Mouse (Mus musculus): ENCODE results near the gene BC067074. TPM values are rescaled to one million over a fixed set of nuclear protein-coding genes. Genes with fewer than 3 reads are reported as not detected.

BC067074 gene
- total and polyA plus RNA-seq, 2 experiments from 2014 or later = 0.72 to 2.4 TPM

- Histone ChIP-seq H3K4me3 (ENCODE audit: low read depth, low read length) (no peak overlapping the region), H3K4me1 (ENCODE audit: insufficient read depth, low read length) (no peaks in the 10 kb centered on the region), H3K9ac (replicated peaks; ENCODE audit: low read length, poor library complexity, severe bottlenecking) (no peak overlapping the region), H3K9me3 (ENCODE audit: low read length) (no peaks in the 10 kb centered on the region), H3K4me2 (ENCODE audit: low read depth, low read length, poor library complexity, severe bottlenecking) (no peak overlapping the region), H3K36me3 (ENCODE audit: insufficient read depth, low read length) (no peaks in the 10 kb centered on the region), H3K27me3 (ENCODE audit: insufficient read depth, low read length) (no peaks in the 10 kb centered on the region), H3K27ac (ENCODE audit: low read depth, low read length) (no peak overlapping the region)
- no peak for TF ChIP-seq CTCF (IDR thresholded peaks at IDR 0.05)
- DNase-seq (ENCODE audit: low spot score) = no peak
- ATAC-seq (ENCODE audit: low FRiP score) = no peak
Measured at GRCm38 (mm10) chr13:113341161-113341560, 48.2 kb downstream of the BC067074 start.

GRCm38 (mm10) chr13:113342355-113342919, 49.5 kb downstream of the BC067074 start:
- H3K36me3 ChIP-seq (ENCODE audit: insufficient read depth, low read length) = no peaks in the 10 kb centered on the region
- no peak overlapping the region for H3K27ac ChIP-seq (ENCODE audit: low read depth, low read length)
- no peaks in the 10 kb centered on the region for H3K4me1 ChIP-seq (ENCODE audit: insufficient read depth, low read length)
- TF ChIP-seq CTCF (IDR thresholded peaks at IDR 0.05) = no peak
- H3K9me3 ChIP-seq (ENCODE audit: low read length) = no peaks in the 10 kb centered on the region
- H3K27me3 ChIP-seq (ENCODE audit: insufficient read depth, low read length) = no peaks in the 10 kb centered on the region
- H3K4me3 ChIP-seq (ENCODE audit: low read depth, low read length) = no peak overlapping the region
- DNase-seq (ENCODE audit: low spot score) (no peak), ATAC-seq (ENCODE audit: low FRiP score) (no peak)
- H3K9ac ChIP-seq (replicated peaks; ENCODE audit: low read length, poor library complexity, severe bottlenecking) = no peak overlapping the region
- H3K4me2 ChIP-seq (ENCODE audit: low read depth, low read length, poor library complexity, severe bottlenecking) = no peak overlapping the region
- 83% methylated on average over 10 of the region's 10 CpGs for WGBS

DNA sequence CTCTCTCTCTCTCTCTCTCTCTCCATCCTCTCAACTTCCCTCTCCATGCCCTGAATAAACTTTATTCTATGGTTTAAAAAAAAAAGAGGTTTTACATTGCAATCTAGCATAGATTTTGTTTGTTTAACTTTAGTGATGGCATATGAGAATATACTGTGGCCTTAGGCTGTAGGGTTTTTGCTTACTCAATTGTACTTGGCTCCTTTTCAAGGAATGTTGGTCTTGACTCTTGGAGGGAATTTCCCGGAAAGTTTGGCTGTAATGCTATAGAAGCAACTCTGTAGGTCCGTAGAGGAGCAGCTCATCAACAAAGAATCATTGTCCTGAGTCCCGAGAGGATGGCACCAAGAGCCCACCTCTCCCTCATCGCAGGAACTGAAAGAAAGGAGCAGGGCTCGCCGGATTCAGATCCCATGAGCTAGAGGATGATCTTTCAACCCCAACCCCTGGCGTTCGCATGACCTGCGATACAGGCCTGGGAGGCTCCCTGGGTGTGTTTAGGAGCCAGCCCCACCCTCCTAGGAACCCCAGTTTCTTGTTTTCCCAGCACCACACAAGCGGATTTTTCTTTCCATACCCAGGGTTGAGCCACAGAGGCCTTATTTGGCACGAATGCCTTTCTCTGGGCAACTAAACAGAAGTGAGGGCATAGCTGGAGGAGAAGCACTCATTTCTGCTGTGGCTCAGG, 57.9 kb downstream of the BC067074 start:
- Histone ChIP-seq H3K4me1 (ENCODE audit: insufficient read depth, low read length) (peaks cover 4% of the 10 kb centered on the region; the same call in 1 of the 2 replicates), H3K27ac (ENCODE audit: low read depth, low read length) (no peak overlapping the region), H3K36me3 (ENCODE audit: insufficient read depth, low read length) (no peaks in the 10 kb centered on the region), H3K4me2 (ENCODE audit: low read depth, low read length, poor library complexity, severe bottlenecking) (no peak overlapping the region), H3K9me3 (ENCODE audit: low read length) (no peaks in the 10 kb centered on the region), H3K4me3 (ENCODE audit: low read depth, low read length) (no peak overlapping the region), H3K9ac (replicated peaks; ENCODE audit: low read length, poor library complexity, severe bottlenecking) (no peak overlapping the region), H3K27me3 (ENCODE audit: insufficient read depth, low read length) (no peaks in the 10 kb centered on the region)
- TF ChIP-seq CTCF (IDR thresholded peaks at IDR 0.05) = no peak
- ATAC-seq (ENCODE audit: low FRiP score) (no peak), DNase-seq (ENCODE audit: low spot score) (no peak)
- WGBS = 71% methylated on average over 11 of the region's 11 CpGs

DNA sequence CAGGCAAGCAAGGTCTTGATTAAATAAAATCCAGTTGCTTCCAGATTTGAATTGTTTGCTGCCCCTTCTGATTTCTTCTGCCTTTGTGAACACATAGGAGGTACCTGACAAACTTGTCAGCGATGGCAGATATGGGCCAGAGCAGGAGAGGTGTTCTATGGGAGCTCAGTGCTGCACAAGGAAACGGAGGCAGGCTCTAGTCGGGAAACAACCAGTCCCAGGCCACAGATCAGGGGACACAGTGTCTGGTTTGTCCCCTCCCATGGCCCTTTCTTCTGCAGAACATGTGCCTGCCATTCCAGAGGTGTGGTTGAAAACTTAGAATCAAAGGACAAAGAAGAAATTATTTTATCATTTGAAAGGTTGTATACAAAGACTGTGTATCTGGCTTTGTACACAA, 60.6 kb downstream of the BC067074 start:
- H3K4me3 ChIP-seq (ENCODE audit: low read depth, low read length) = no peak overlapping the region
- no peak for TF ChIP-seq CTCF (IDR thresholded peaks at IDR 0.05)
- no peaks in the 10 kb centered on the region for H3K9me3 ChIP-seq (ENCODE audit: low read length)
- 92% methylated on average over 3 of the region's 3 CpGs for WGBS
- peaks cover 4% of the 10 kb centered on the region; the same call in 1 of the 2 replicates for H3K4me1 ChIP-seq (ENCODE audit: insufficient read depth, low read length)
- no peaks in the 10 kb centered on the region for H3K36me3 ChIP-seq (ENCODE audit: insufficient read depth, low read length)
- ATAC-seq (ENCODE audit: low FRiP score) (no peak), DNase-seq (ENCODE audit: low spot score) (no peak)
- H3K27me3 ChIP-seq (ENCODE audit: insufficient read depth, low read length) = no peaks in the 10 kb centered on the region
- no peak overlapping the region for H3K27ac ChIP-seq (ENCODE audit: low read depth, low read length)
- no peak overlapping the region for H3K4me2 ChIP-seq (ENCODE audit: low read depth, low read length, poor library complexity, severe bottlenecking)
- no peak overlapping the region for H3K9ac ChIP-seq (replicated peaks; ENCODE audit: low read length, poor library complexity, severe bottlenecking)

DNA sequence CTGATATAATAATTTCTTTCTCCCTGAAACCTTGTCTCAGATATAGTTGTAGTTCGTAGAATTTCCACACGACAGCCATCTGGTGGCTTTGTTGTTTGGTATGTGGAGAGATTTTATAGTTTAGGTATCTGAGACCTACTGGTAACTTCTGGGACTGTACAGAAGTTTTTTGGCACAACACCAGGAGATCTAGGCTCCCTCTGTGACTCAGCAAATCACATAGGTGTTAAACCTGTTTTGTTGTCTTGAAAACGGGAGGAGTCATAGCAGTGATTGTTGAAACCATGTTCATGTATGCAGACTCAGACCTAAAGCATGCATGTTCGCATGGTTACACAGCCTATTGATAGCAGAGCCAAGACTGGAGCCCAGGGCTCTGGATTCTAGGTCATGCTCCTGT, 61.0 kb downstream of the BC067074 start:
- H3K36me3 ChIP-seq (ENCODE audit: insufficient read depth, low read length) = no peaks in the 10 kb centered on the region
- no peak overlapping the region for H3K4me2 ChIP-seq (ENCODE audit: low read depth, low read length, poor library complexity, severe bottlenecking)
- H3K4me1 ChIP-seq (ENCODE audit: insufficient read depth, low read length) = peaks cover 4% of the 10 kb centered on the region; the same call in 1 of the 2 replicates
- H3K27me3 ChIP-seq (ENCODE audit: insufficient read depth, low read length) = no peaks in the 10 kb centered on the region
- 85% methylated on average over 4 of the region's 4 CpGs for WGBS
- DNase-seq (ENCODE audit: low spot score) = no peak
- H3K9ac ChIP-seq (replicated peaks; ENCODE audit: low read length, poor library complexity, severe bottlenecking) = no peak overlapping the region
- no peaks in the 10 kb centered on the region for H3K9me3 ChIP-seq (ENCODE audit: low read length)
- ATAC-seq (ENCODE audit: low FRiP score) = no peak
- H3K27ac ChIP-seq (ENCODE audit: low read depth, low read length) = no peak overlapping the region
- H3K4me3 ChIP-seq (ENCODE audit: low read depth, low read length) = no peak overlapping the region
- TF ChIP-seq CTCF (IDR thresholded peaks at IDR 0.05) = no peak

- H3K27ac ChIP-seq (ENCODE audit: low read depth, low read length) = no peak overlapping the region
- no peak overlapping the region for H3K4me2 ChIP-seq (ENCODE audit: low read depth, low read length, poor library complexity, severe bottlenecking)
- 4% methylated on average over 4 of the region's 4 CpGs for WGBS
- no peaks in the 10 kb centered on the region for H3K27me3 ChIP-seq (ENCODE audit: insufficient read depth, low read length)
- no peaks in the 10 kb centered on the region for H3K36me3 ChIP-seq (ENCODE audit: insufficient read depth, low read length)
- peaks cover 4% of the 10 kb centered on the region; the same call in 1 of the 2 replicates for H3K4me1 ChIP-seq (ENCODE audit: insufficient read depth, low read length)
- no peak overlapping the region for H3K4me3 ChIP-seq (ENCODE audit: low read depth, low read length)
- no peaks in the 10 kb centered on the region for H3K9me3 ChIP-seq (ENCODE audit: low read length)
- no peak for TF ChIP-seq CTCF (IDR thresholded peaks at IDR 0.05)
- no peak overlapping the region for H3K9ac ChIP-seq (replicated peaks; ENCODE audit: low read length, poor library complexity, severe bottlenecking)
- DNase-seq (ENCODE audit: low spot score) = peak; percentile 50
- ATAC-seq (ENCODE audit: low FRiP score) = peak; percentile 59
Measured at GRCm38 (mm10) chr13:113355022-113355421, 62.1 kb downstream of the BC067074 start.
